In genomic region chr5:24603431-24604010, GRCm38 (mm10) we compare ENCODE assay signal across 10 mouse cellular contexts. TPM values are rescaled to one million over a fixed set of nuclear protein-coding genes. Genes with fewer than 3 reads are reported as not detected.
DNase-seq lines count a peak whose midpoint lies in the region; ATAC-seq and TF ChIP-seq lines count a peak whose summit lies in the region.
"Had no signal": no experiment of that assay in that cellular context is flagged by ENCODE, and none has a peak within 500 bp of the region (broad histone marks: within the 10 kb centered on the region; RNA-seq: fewer than 3 reads in every experiment).

No protein-coding gene starts in this region.

- H3K27me3 ChIP-seq in lung, embryonic 15.5 days, result peaks cover 4% of the 10 kb centered on the region; the same call in 1 of the 2 replicates
- H3K27me3 ChIP-seq in intestine, embryonic 16.5 days (replicated peaks; ENCODE audit: control insufficient read depth, insufficient read depth, low read length), result peaks cover 12% of the 10 kb centered on the region
- H3K27me3 ChIP-seq in small intestine, adult 2 months (ENCODE audit: control insufficient read depth, insufficient read depth, low read length), result peaks cover 19% of the 10 kb centered on the region

- H3K36me3 ChIP-seq in lung, embryonic 15.5 days, result no peaks in the 10 kb centered on the region
- H3K36me3 ChIP-seq in intestine, embryonic 16.5 days (ENCODE audit: control insufficient read depth, insufficient read depth, low read length), result no peaks in the 10 kb centered on the region
- no peaks in the 10 kb centered on the region for H3K36me3 ChIP-seq in small intestine, adult 2 months (ENCODE audit: control insufficient read depth, insufficient read depth, low read length)

- TF ChIP-seq POLR2A in small intestine, adult 2 months (IDR thresholded peaks at IDR 0.05; ENCODE audit: low read depth, low read length), result no peak

- no peak for TF ChIP-seq CTCF in small intestine, adult 2 months (IDR thresholded peaks at IDR 0.05; ENCODE audit: extremely low read depth, insufficient read length, insufficient replicate concordance, low read depth, low read length)

- H3K9ac ChIP-seq in lung, embryonic 15.5 days, result peak overlapping the region; percentile 86; the same call in 1 of the 2 replicates
- peak overlapping the region; percentile 85 for H3K9ac ChIP-seq in intestine, embryonic 16.5 days (ENCODE audit: low read depth, low read length)

- peaks cover 58% of the 10 kb centered on the region for H3K4me1 ChIP-seq in lung, embryonic 15.5 days
- H3K4me1 ChIP-seq in intestine, embryonic 16.5 days (ENCODE audit: control insufficient read depth, insufficient read depth, low read length), result peaks cover 51% of the 10 kb centered on the region
- H3K4me1 ChIP-seq in small intestine, adult 2 months (ENCODE audit: control insufficient read depth, insufficient read depth, insufficient read length, low read length), result peaks cover 17% of the 10 kb centered on the region

- WGBS in lung, embryonic 15.5 days, result 59% methylated on average over 8 of the region's 8 CpGs
- 60% methylated on average over 8 of the region's 8 CpGs for WGBS in intestine, embryonic 16.5 days
- whole genome bisulfite sequencing in small intestine, adult 2 months, result 75% methylated on average over 8 of the region's 8 CpGs

- peak; percentile 16 to 26 for DNase-seq in adrenal gland, adult 18-20 months (ENCODE audit: low spot score in 2 of 2)
- DNase-seq in adrenal gland, postnatal 14 days, result no peak
- no peak for DNase-seq in lung, postnatal 36 days
- DNase-seq in spleen, postnatal 36 days (ENCODE audit: low spot score in 2 of 2), result no peak
- no peak for DNase-seq in adrenal gland, postnatal 10 days

- peak overlapping the region; percentile 87 for H3K4me2 ChIP-seq in lung, embryonic 15.5 days
- H3K4me2 ChIP-seq in intestine, embryonic 16.5 days (ENCODE audit: low read depth, low read length), result peak overlapping the region; percentile 96

- no peaks in the 10 kb centered on the region for H3K9me3 ChIP-seq in lung, embryonic 15.5 days
- H3K9me3 ChIP-seq in intestine, embryonic 16.5 days (ENCODE audit: control insufficient read depth, low read length), result no peaks in the 10 kb centered on the region

- peak overlapping the region; percentile 76; the same call in 1 of the 2 replicates for H3K4me3 ChIP-seq in lung, embryonic 15.5 days
- peak overlapping the region; percentile 6; the same call in 1 of the 2 replicates for H3K4me3 ChIP-seq in intestine, embryonic 16.5 days (ENCODE audit: low read length)
- H3K4me3 ChIP-seq in small intestine, adult 2 months (ENCODE audit: low read depth, low read length), result no peak overlapping the region

- peak overlapping the region; percentile 98 for H3K27ac ChIP-seq in lung, embryonic 15.5 days
- peak overlapping the region; percentile 98 for H3K27ac ChIP-seq in intestine, embryonic 16.5 days (ENCODE audit: low read length)
- H3K27ac ChIP-seq in small intestine, adult 2 months (ENCODE audit: insufficient read depth, low read depth, low read length), result 0 out of 2 replicates have a peak overlapping the region, but pooled peaks have one; percentile 7

- ATAC-seq in lung, embryonic 15.5 days (ENCODE audit: borderline replicate concordance, extremely low read depth, low FRiP score, low TSS enrichment), result no peak
- ATAC-seq in intestine, embryonic 16.5 days, result no peak

RNA-seq across cellular contexts. Expression of gene Chpf2, which starts 17.0 kb away (rescaled TPM):
- 10 to 100 TPM; 34.5 to 39.7 TPM for total RNA-seq in adrenal gland, adult 18-20 months (2021)
- total RNA-seq in adrenal gland, postnatal 14 days (2021), result 32.3 and 44.0 TPM in 2 replicates
- 21.7 and 21.8 TPM in 2 replicates for polyA plus RNA-seq in lung, embryonic 15.5 days (2015; fragmentation: Nextera tagmentation; extraction: Ambion mirVana)
- polyA plus RNA-seq in intestine, embryonic 16.5 days (2015; fragmentation: Nextera tagmentation; extraction: Ambion mirVana), result 16.3 and 18.0 TPM in 2 replicates
- polyA plus RNA-seq in small intestine, adult 2 months (2012; rRNA removed), result 19.9 and 25.7 TPM in 2 replicates
- 10 to 100 TPM; 35.4 to 46.3 TPM for total RNA-seq in adrenal gland, postnatal 10 days (2021)

RNA-seq across cellular contexts. Expression of gene Smarcd3, which starts 20.7 kb away (rescaled TPM):
- 10 to 100 TPM; 15.2 to 17.2 TPM for total RNA-seq in adrenal gland, adult 18-20 months (2021)
- total RNA-seq in adrenal gland, postnatal 14 days (2021), result 15.5 and 24.3 TPM in 2 replicates
- 28.5 and 29.7 TPM in 2 replicates for polyA plus RNA-seq in lung, embryonic 15.5 days (2015; fragmentation: Nextera tagmentation; extraction: Ambion mirVana)
- polyA plus RNA-seq in intestine, embryonic 16.5 days (2015; fragmentation: Nextera tagmentation; extraction: Ambion mirVana), result 9.5 and 10.0 TPM in 2 replicates
- 8.5 and 9.0 TPM in 2 replicates for polyA plus RNA-seq in small intestine, adult 2 months (2012; rRNA removed)
- 10 to 100 TPM; 16.4 to 26.0 TPM for total RNA-seq in adrenal gland, postnatal 10 days (2021)

RNA-seq across cellular contexts. Expression of gene Abcf2, which starts 26.3 kb away (rescaled TPM):
- total RNA-seq in adrenal gland, adult 18-20 months (2021), result 10 to 100 TPM; 62.8 to 81.3 TPM
- total RNA-seq in adrenal gland, postnatal 14 days (2021), result 59.3 and 67.0 TPM in 2 replicates
- polyA plus RNA-seq in lung, embryonic 15.5 days (2015; fragmentation: Nextera tagmentation; extraction: Ambion mirVana), result 108 and 110 TPM in 2 replicates
- polyA plus RNA-seq in intestine, embryonic 16.5 days (2015; fragmentation: Nextera tagmentation; extraction: Ambion mirVana), result 75.0 and 82.7 TPM in 2 replicates
- 20.4 and 32.3 TPM in 2 replicates for polyA plus RNA-seq in small intestine, adult 2 months (2012; rRNA removed)
- total RNA-seq in adrenal gland, postnatal 10 days (2021), result 10 to 100 TPM; 51.0 to 53.3 TPM

RNA-seq across cellular contexts. Expression of gene 4931409K22Rik, which starts 46.9 kb away (rescaled TPM):
- not detected for total RNA-seq in adrenal gland, adult 18-20 months (2021)
- not detected in 2 replicates for total RNA-seq in adrenal gland, postnatal 14 days (2021)
- polyA plus RNA-seq in lung, embryonic 15.5 days (2015; fragmentation: Nextera tagmentation; extraction: Ambion mirVana), result not detected in 2 replicates
- not detected in 2 replicates for polyA plus RNA-seq in intestine, embryonic 16.5 days (2015; fragmentation: Nextera tagmentation; extraction: Ambion mirVana)
- not detected in 2 replicates for polyA plus RNA-seq in small intestine, adult 2 months (2012; rRNA removed)
- total RNA-seq in adrenal gland, postnatal 10 days (2021), result not detected
- total RNA-seq: heart, postnatal 36 days; neutrophil, adult 5-6 weeks had no signal

Comparison
In these comparisons a context has a peak if more than half of its experiments do, and no peak if none do; other contexts are left out.
1. DNase-seq: peak in adrenal gland, adult 18-20 months (2 of 2); none in adrenal gland, postnatal 14 days (single experiment), lung, postnatal 36 days (single experiment), spleen, postnatal 36 days (0 of 2) and adrenal gland, postnatal 10 days (single experiment).
2. H3K27ac ChIP-seq: peak in every context shown above with its lines; median percentile 98 in lung, embryonic 15.5 days; 98 in intestine, embryonic 16.5 days; 7 in small intestine, adult 2 months.